16 mouse cellular contexts compared by ENCODE assay signal in genomic region chr5:131019346-131019965, GRCm38 (mm10).
A peak's percentile ranks its signal among the peaks of the same experiment; 100 is the strongest.
DNase-seq lines count a peak whose midpoint lies in the region; ATAC-seq and TF ChIP-seq lines count a peak whose summit lies in the region.
"Had no signal": no experiment of that assay in that cellular context is flagged by ENCODE, and none has a peak within 500 bp of the region (broad histone marks: within the 10 kb centered on the region; RNA-seq: fewer than 3 reads in every experiment).

No protein-coding gene starts in this region.

- no peak overlapping the region for H3K4me3 ChIP-seq in hindbrain, embryonic 14.5 days (replicated peaks; ENCODE audit: low read length)
- no peak overlapping the region for H3K4me3 ChIP-seq in hindbrain, embryonic 10.5 days
- H3K4me3 ChIP-seq in forebrain, postnatal 0 days (ENCODE audit: low read depth, low read length): no peak overlapping the region
- H3K4me3 ChIP-seq in neural tube, embryonic 15.5 days (replicated peaks): no peak overlapping the region
- H3K4me3 ChIP-seq: limb, embryonic 10.5 days; liver, embryonic 12.5 days; lung, embryonic 15.5 days had no signal

- H3K9ac ChIP-seq in hindbrain, embryonic 14.5 days: no peak overlapping the region
- no peak overlapping the region for H3K9ac ChIP-seq in forebrain, postnatal 0 days
- 0 out of 2 replicates have a peak overlapping the region, but pooled peaks have one; percentile 1 for H3K9ac ChIP-seq in neural tube, embryonic 15.5 days (replicated peaks)
- H3K9ac ChIP-seq: liver, embryonic 12.5 days; lung, embryonic 15.5 days had no signal

- H3K4me1 ChIP-seq in hindbrain, embryonic 14.5 days (replicated peaks; ENCODE audit: control insufficient read depth, insufficient read depth, low read length): peaks cover 24% of the 10 kb centered on the region
- peaks cover 9% of the 10 kb centered on the region; the same call in 1 of the 2 replicates for H3K4me1 ChIP-seq in hindbrain, embryonic 10.5 days (replicated peaks)
- peaks cover 6% of the 10 kb centered on the region; the same call in 1 of the 2 replicates for H3K4me1 ChIP-seq in forebrain, postnatal 0 days (ENCODE audit: insufficient read depth)
- H3K4me1 ChIP-seq in neural tube, embryonic 15.5 days: peaks cover 30% of the 10 kb centered on the region
- H3K4me1 ChIP-seq: limb, embryonic 10.5 days; liver, embryonic 12.5 days; lung, embryonic 15.5 days had no signal

- no peak for DNase-seq in hindbrain, embryonic 14.5 days (ENCODE audit: low spot score)
- DNase-seq in hindbrain, embryonic 10.5 days (ENCODE audit: low spot score): no peak
- DNase-seq in brain, embryonic 14.5 days (ENCODE audit: low read depth): peak; percentile 85
- DNase-seq in forebrain, postnatal 0 days: peak; percentile 49
- DNase-seq in right cerebral cortex, adult 2 months (ENCODE audit: low spot score in 2 of 2): no peak
- no peak for DNase-seq in lung, adult 18-20 months
- DNase-seq: embryo, embryonic 11 days; gastrocnemius, postnatal 25 days; heart, postnatal 10 days; kidney, adult 2 months; right cerebral cortex, postnatal 4 days; thymus, postnatal 36 days had no signal

- no peak for ATAC-seq in hindbrain, embryonic 14.5 days (ENCODE audit: low FRiP score)
- peak; percentile 80 for ATAC-seq in forebrain, postnatal 0 days
- no peak for ATAC-seq in neural tube, embryonic 15.5 days (ENCODE audit: low FRiP score)
- ATAC-seq: liver, embryonic 12.5 days had no signal

- peak overlapping the region; percentile 48 for H3K27ac ChIP-seq in hindbrain, embryonic 14.5 days
- no peak overlapping the region for H3K27ac ChIP-seq in hindbrain, embryonic 10.5 days
- H3K27ac ChIP-seq in forebrain, postnatal 0 days (ENCODE audit: low read depth, low read length): peak overlapping the region; percentile 59; the same call in 1 of the 2 replicates
- 0 out of 2 replicates have a peak overlapping the region, but pooled peaks have one; percentile 28 for H3K27ac ChIP-seq in neural tube, embryonic 15.5 days (replicated peaks)
- H3K27ac ChIP-seq: limb, embryonic 10.5 days; liver, embryonic 12.5 days; lung, embryonic 15.5 days had no signal

- no peak for TF ChIP-seq CTCF in brain, embryonic 14.5 days (IDR thresholded peaks at IDR 0.05; ENCODE audit: borderline replicate concordance, extremely low read depth, insufficient read depth, insufficient read length)
- no peak for TF ChIP-seq CTCF in forebrain, postnatal 0 days (IDR thresholded peaks at IDR 0.05; ENCODE audit: low read depth)

- no peak for TF ChIP-seq POLR2A in brain, embryonic 14.5 days (IDR thresholded peaks at IDR 0.05; ENCODE audit: borderline replicate concordance, extremely low read depth, insufficient read depth, insufficient read length, poor library complexity, severe bottlenecking)

- no peaks in the 10 kb centered on the region for H3K27me3 ChIP-seq in hindbrain, embryonic 14.5 days (ENCODE audit: control insufficient read depth, insufficient read depth, low read length)
- no peaks in the 10 kb centered on the region for H3K27me3 ChIP-seq in hindbrain, embryonic 10.5 days (ENCODE audit: insufficient read depth, poor library complexity, severe bottlenecking)
- H3K27me3 ChIP-seq in forebrain, postnatal 0 days (ENCODE audit: insufficient read depth, low read length): no peaks in the 10 kb centered on the region
- H3K27me3 ChIP-seq in neural tube, embryonic 15.5 days (replicated peaks): no peaks in the 10 kb centered on the region
- H3K27me3 ChIP-seq: liver, embryonic 12.5 days; lung, embryonic 15.5 days had no signal

- no peak overlapping the region for H3K4me2 ChIP-seq in hindbrain, embryonic 14.5 days (replicated peaks)
- no peak overlapping the region for H3K4me2 ChIP-seq in forebrain, postnatal 0 days (ENCODE audit: low read depth)
- H3K4me2 ChIP-seq in neural tube, embryonic 15.5 days: no peak overlapping the region
- H3K4me2 ChIP-seq: liver, embryonic 12.5 days; lung, embryonic 15.5 days had no signal

- H3K9me3 ChIP-seq in hindbrain, embryonic 14.5 days (ENCODE audit: control insufficient read depth, low read length): no peaks in the 10 kb centered on the region
- no peaks in the 10 kb centered on the region for H3K9me3 ChIP-seq in hindbrain, embryonic 10.5 days
- no peaks in the 10 kb centered on the region for H3K9me3 ChIP-seq in forebrain, postnatal 0 days (ENCODE audit: low read length)
- no peaks in the 10 kb centered on the region for H3K9me3 ChIP-seq in neural tube, embryonic 15.5 days (replicated peaks)
- H3K9me3 ChIP-seq: limb, embryonic 10.5 days; lung, embryonic 15.5 days had no signal

- no peaks in the 10 kb centered on the region for H3K36me3 ChIP-seq in hindbrain, embryonic 14.5 days (replicated peaks; ENCODE audit: control insufficient read depth, insufficient read depth)
- no peaks in the 10 kb centered on the region for H3K36me3 ChIP-seq in hindbrain, embryonic 10.5 days
- no peaks in the 10 kb centered on the region for H3K36me3 ChIP-seq in forebrain, postnatal 0 days (ENCODE audit: insufficient read depth)
- no peaks in the 10 kb centered on the region for H3K36me3 ChIP-seq in neural tube, embryonic 15.5 days
- H3K36me3 ChIP-seq: limb, embryonic 10.5 days; liver, embryonic 12.5 days; lung, embryonic 15.5 days had no signal

- WGBS in hindbrain, embryonic 14.5 days: 19% methylated on average over 9 of the region's 9 CpGs
- WGBS in hindbrain, embryonic 10.5 days: 36% methylated on average over 9 of the region's 9 CpGs
- WGBS in forebrain, postnatal 0 days: 17% methylated on average over 9 of the region's 9 CpGs
- 19% methylated on average over 9 of the region's 9 CpGs for WGBS in neural tube, embryonic 15.5 days

Comparison
In these comparisons a context has a peak if more than half of its experiments do, and no peak if none do; other contexts are left out.
1. DNase-seq: peak in brain, embryonic 14.5 days (single experiment) and forebrain, postnatal 0 days (single experiment); none in hindbrain, embryonic 14.5 days (single experiment), hindbrain, embryonic 10.5 days (single experiment), right cerebral cortex, adult 2 months (0 of 2) and lung, adult 18-20 months (0 of 2).